Mouse (Mus musculus): Measurements from ENCODE around the gene Gapdh. TPM values are rescaled to one million over a fixed set of nuclear protein-coding genes. Genes with fewer than 3 reads are reported as not detected.
A peak's percentile ranks its signal among the peaks of the same experiment; 100 is the strongest.
"Not testable (repeated sequence)": the region's sequence is repeated elsewhere in the genome, so short reads cannot be mapped to it uniquely, and the experiment has no call there.

Gapdh gene
- total RNA-seq, 1 experiment = 2,407 TPM

GRCm38 (mm10) chr6:125164672-125165327 lies 1.5 kb downstream of the Gapdh start:
- in situ Hi-C loops (cut with MboI; ENCODE audit: low sequenced_read_pairs in 2 of 2, unreplicated experiment in 2 of 2) = no loop called here
- peak overlapping the region; percentile 87 to 99 for H3K4me3 ChIP-seq (ENCODE audit: insufficient read depth in 1 of 2, low read depth in 1 of 2, low read length in 2 of 2, poor library complexity in 1 of 2, severe bottlenecking in 1 of 2)
- peaks cover 0 to 16% of the 10 kb centered on the region in 2 experiments; a peak in 2 of 4 replicates for H3K4me1 ChIP-seq (ENCODE audit: control insufficient read depth in 2 of 2, insufficient read depth in 2 of 2, low read length in 2 of 2, poor library complexity in 1 of 2)
- peak overlapping the region; percentile 98 for H3K9ac ChIP-seq (ENCODE audit: insufficient read depth, low read depth, low read length, poor library complexity, severe bottlenecking)
- peak overlapping the region; percentile 97 for H3K27ac ChIP-seq (ENCODE audit: insufficient read depth, low read depth, low read length, poor library complexity, severe bottlenecking)
- DNase-seq (ENCODE audit: low read depth, low spot score) = peak; percentile 77
- no peaks in the 10 kb centered on the region for H3K9me3 ChIP-seq (ENCODE audit: control insufficient read depth, insufficient read depth, low read depth, low read length)
- H3K36me3 ChIP-seq (ENCODE audit: control insufficient read depth, insufficient read depth, low read length, poor library complexity, severe bottlenecking) = peaks cover 51% of the 10 kb centered on the region
- no peak for TF ChIP-seq ZC3H11A (IDR thresholded peaks at IDR 0.05; ENCODE audit: borderline replicate concordance, low read depth, low read length)
- TF ChIP-seq HCFC1 (IDR thresholded peaks at IDR 0.05; ENCODE audit: borderline replicate concordance, insufficient read depth, low read length) = 0 out of 2 replicates have a peak, but pooled peaks have one; percentile 30

- Histone ChIP-seq H3K9ac (ENCODE audit: insufficient read depth, low read depth, low read length, poor library complexity, severe bottlenecking) (peak overlapping the region; percentile 98), H3K9me3 (ENCODE audit: control insufficient read depth, insufficient read depth, low read depth, low read length) (no peaks in the 10 kb centered on the region), H3K27ac (ENCODE audit: insufficient read depth, low read depth, low read length, poor library complexity, severe bottlenecking) (peak overlapping the region; percentile 97), H3K4me3 (ENCODE audit: insufficient read depth in 1 of 2, low read depth in 1 of 2, low read length in 2 of 2, poor library complexity in 1 of 2, severe bottlenecking in 1 of 2) (peak overlapping the region; percentile 87 to 99), H3K4me1 (ENCODE audit: control insufficient read depth in 2 of 2, insufficient read depth in 2 of 2, low read length in 2 of 2, poor library complexity in 1 of 2) (peaks cover 0 to 14% of the 10 kb centered on the region in 2 experiments; a peak in 2 of 4 replicates), H3K36me3 (ENCODE audit: control insufficient read depth, insufficient read depth, low read length, poor library complexity, severe bottlenecking) (peaks cover 44% of the 10 kb centered on the region)
- DNase-seq (ENCODE audit: low read depth, low spot score) = no peak
- TF ChIP-seq MAFK (IDR thresholded peaks at IDR 0.05; ENCODE audit: insufficient read depth, low read depth, low read length) = peak; percentile 68
- no peak for TF ChIP-seq ZNF384 (IDR thresholded peaks at IDR 0.05; ENCODE audit: low read depth, low read length)
- in situ Hi-C loops (cut with MboI; ENCODE audit: low sequenced_read_pairs in 2 of 2, unreplicated experiment in 2 of 2) = no loop called here
Measured at GRCm38 (mm10) chr6:125163801-125164657, 2.2 kb downstream of the Gapdh start.

- H3K9ac ChIP-seq (ENCODE audit: insufficient read depth, low read depth, low read length, poor library complexity, severe bottlenecking); H3K9me3 ChIP-seq (ENCODE audit: control insufficient read depth, insufficient read depth, low read depth, low read length); H3K27ac ChIP-seq (ENCODE audit: insufficient read depth, low read depth, low read length, poor library complexity, severe bottlenecking); in situ Hi-C loops (cut with MboI; ENCODE audit: low sequenced_read_pairs in 2 of 2, unreplicated experiment in 2 of 2); DNase-seq (ENCODE audit: low read depth, low spot score): not testable (repeated sequence)
- Histone ChIP-seq H3K36me3 (ENCODE audit: control insufficient read depth, insufficient read depth, low read length, poor library complexity, severe bottlenecking) (peaks cover 40% of the 10 kb centered on the region), H3K4me1 (ENCODE audit: control insufficient read depth in 2 of 2, insufficient read depth in 2 of 2, low read length in 2 of 2, poor library complexity in 1 of 2) (peaks cover 0 to 14% of the 10 kb centered on the region in 2 experiments; a peak in 2 of 4 replicates), H3K4me3 (ENCODE audit: insufficient read depth in 1 of 2, low read depth in 1 of 2, low read length in 2 of 2, poor library complexity in 1 of 2, severe bottlenecking in 1 of 2) (peak overlapping the region in 1 of 2 experiments; percentile 99; a peak in 2 of 4 replicates)
Measured at GRCm38 (mm10) chr6:125162615-125163305, 3.5 kb downstream of the Gapdh start.

- H3K9me3 ChIP-seq (ENCODE audit: control insufficient read depth, insufficient read depth, low read depth, low read length); H3K9ac ChIP-seq (ENCODE audit: insufficient read depth, low read depth, low read length, poor library complexity, severe bottlenecking); H3K27ac ChIP-seq (ENCODE audit: insufficient read depth, low read depth, low read length, poor library complexity, severe bottlenecking); DNase-seq (ENCODE audit: low read depth, low spot score); in situ Hi-C loops (cut with MboI; ENCODE audit: low sequenced_read_pairs in 2 of 2, unreplicated experiment in 2 of 2): not testable (repeated sequence)
- peak overlapping the region in 1 of 2 experiments; percentile 8; a peak in 1 of 4 replicates for H3K4me3 ChIP-seq (ENCODE audit: insufficient read depth in 1 of 2, low read depth in 1 of 2, low read length in 2 of 2, poor library complexity in 1 of 2, severe bottlenecking in 1 of 2)
- H3K4me1 ChIP-seq (ENCODE audit: control insufficient read depth in 2 of 2, insufficient read depth in 2 of 2, low read length in 2 of 2, poor library complexity in 1 of 2) = peaks cover 0 to 11% of the 10 kb centered on the region in 2 experiments; a peak in 2 of 4 replicates
- peaks cover 35% of the 10 kb centered on the region for H3K36me3 ChIP-seq (ENCODE audit: control insufficient read depth, insufficient read depth, low read length, poor library complexity, severe bottlenecking)
Measured at GRCm38 (mm10) chr6:125161971-125162370, 4.3 kb downstream of the Gapdh start.
